Mouse (Mus musculus) MEL (cell line): ENCODE data around the gene Stum. TPM values are rescaled to one million over a fixed set of nuclear protein-coding genes. Genes with fewer than 3 reads are reported as not detected.

Source experiments
- DNase-seq: peaks from one replicate; pipeline ENCODE4 v3.0.0; 2011; ENCODE audit warnings: low read depth, low spot score
- H3K27ac ChIP-seq: 2 replicates; pipeline ENCODE4 v1.5.1; 2012; ENCODE audit warnings: low read depth, mild to moderate bottlenecking, control low read depth, low read length, moderate library complexity; ENCODE audit not compliant: control insufficient read depth
- H3K27me3 ChIP-seq, 2 experiments: fragments of 150-350 bp in 1 of 2; sonication (generic) in 1 of 2; 2 replicates each; pipeline ENCODE4 v1.6.1; 2012; ENCODE audit warnings: low read length in 2 of 2, mild to moderate bottlenecking in 2 of 2, improper control_type of control experiment in 1 of 2, moderate library complexity in 1 of 2; ENCODE audit not compliant: insufficient read depth in 2 of 2, control insufficient read depth in 1 of 2
- H3K36me3 ChIP-seq, 2 experiments: 2 replicates each; pipeline ENCODE4 v1.6.1; 2012 to 2014; ENCODE audit warnings: low read length in 2 of 2, improper control_type of control experiment in 1 of 2, inconsistent platforms in 1 of 2, mild to moderate bottlenecking in 1 of 2; ENCODE audit not compliant: insufficient read depth in 2 of 2, control insufficient read depth in 1 of 2
- H3K4me1 ChIP-seq, 2 experiments: fragments of 150-350 bp in 1 of 2; sonication (generic) in 1 of 2; 2 replicates each; pipeline ENCODE4 v1.6.1; 2012; ENCODE audit warnings: low read length in 2 of 2, improper control_type of control experiment in 1 of 2, mild to moderate bottlenecking in 1 of 2; ENCODE audit not compliant: insufficient read depth in 2 of 2, control insufficient read depth in 1 of 2
- H3K4me3 ChIP-seq, 2 experiments: fragments of 150-350 bp in 1 of 2; sonication (generic) in 1 of 2; 2 replicates each; pipeline ENCODE4 v1.5.1; 2012; ENCODE audit warnings: low read depth in 2 of 2, low read length in 2 of 2, mild to moderate bottlenecking in 2 of 2, moderate library complexity in 2 of 2, control low read depth in 1 of 2, improper control_type of control experiment in 1 of 2; ENCODE audit not compliant: control insufficient read depth in 1 of 2, insufficient read depth in 1 of 2
- H3K79me2 ChIP-seq: 2 replicates; pipeline ENCODE4 v1.6.1; 2012; ENCODE audit warnings: mild to moderate bottlenecking, low read length, moderate library complexity; ENCODE audit not compliant: control insufficient read depth, poor library complexity, insufficient read depth
- H3K9ac ChIP-seq: 2 replicates; pipeline ENCODE4 v1.6.1; 2012; ENCODE audit warnings: low read depth, mild to moderate bottlenecking, control low read depth, low read length, moderate library complexity; ENCODE audit not compliant: control insufficient read depth, poor library complexity, severe bottlenecking
- H3K9me3 ChIP-seq: fragments of 150-350 bp; sonication (generic); replicated peaks from 2 replicates; pipeline ENCODE4 v1.6.1; 2012; ENCODE audit warnings: mild to moderate bottlenecking, low read length, improper control_type of control experiment, moderate library complexity; ENCODE audit not compliant: insufficient read depth
- BHLHE40 ChIP-seq: IDR thresholded peaks from 2 replicates; pipeline ENCODE4 v1.6.1; 2012; ENCODE audit warnings: low read depth, mild to moderate bottlenecking, inconsistent platforms, low read length, improper control_type of control experiment, borderline replicate concordance
- CTCF ChIP-seq, 3 experiments: IDR thresholded peaks in 2 of 3; conservative IDR thresholded peaks in 1 of 3; 2 replicates each; pipeline ENCODE4 v1.5.1; 2011 to 2012; ENCODE audit warnings: low read length in 3 of 3, low read depth in 2 of 3, mild to moderate bottlenecking in 2 of 3, improper control_type of control experiment in 1 of 3, inconsistent platforms in 1 of 3, mixed read lengths in 1 of 3, moderate library complexity in 1 of 3; ENCODE audit not compliant: control insufficient read depth in 1 of 3, insufficient read depth in 1 of 3, poor library complexity in 1 of 3, severe bottlenecking in 1 of 3
- E2F4 ChIP-seq: IDR thresholded peaks from 2 replicates; pipeline ENCODE4 v1.6.1; 2011; ENCODE audit warnings: low read depth, low read length, improper control_type of control experiment, borderline replicate concordance
- ELF1 ChIP-seq: IDR thresholded peaks from 2 replicates; pipeline ENCODE4 v1.6.1; 2014; ENCODE audit warnings: low read depth, mild to moderate bottlenecking, inconsistent platforms, low read length, improper control_type of control experiment, moderate library complexity
- EP300 ChIP-seq, 2 experiments: IDR thresholded peaks; 2 replicates each; pipeline ENCODE4 v1.6.1; 2011; ENCODE audit warnings: improper control_type of control experiment in 2 of 2, low read length in 2 of 2, low read depth in 1 of 2, mild to moderate bottlenecking in 1 of 2
- ETS1 ChIP-seq: IDR thresholded peaks from 2 replicates; pipeline ENCODE4 v1.6.1; 2012; ENCODE audit warnings: low read depth, mild to moderate bottlenecking, inconsistent platforms, low read length, improper control_type of control experiment, moderate library complexity
- GATA1 ChIP-seq: IDR thresholded peaks from 2 replicates; pipeline ENCODE4 v1.6.1; 2011; ENCODE audit warnings: low read depth, low read length, improper control_type of control experiment
- JUND ChIP-seq: IDR thresholded peaks from 2 replicates; pipeline ENCODE4 v1.6.1; 2011; ENCODE audit warnings: low read depth, mild to moderate bottlenecking, improper control_type of control experiment, low read length
- MEF2A ChIP-seq: IDR thresholded peaks from 2 replicates; pipeline ENCODE4 v1.6.1; 2014; ENCODE audit warnings: low read depth, mild to moderate bottlenecking, inconsistent platforms, low read length, improper control_type of control experiment; ENCODE audit not compliant: poor library complexity, insufficient replicate concordance, severe bottlenecking; ENCODE audit errors: extremely low read depth
- NELFE ChIP-seq: IDR thresholded peaks from 2 replicates; pipeline ENCODE4 v1.6.1; 2011; ENCODE audit warnings: low read depth, low read length, improper control_type of control experiment
- POLR2A ChIP-seq, 2 experiments: IDR thresholded peaks; 2 replicates each; pipeline ENCODE4 v1.6.1; 2011 to 2012; ENCODE audit warnings: low read length in 2 of 2, mild to moderate bottlenecking in 2 of 2, control low read depth in 1 of 2, improper control_type of control experiment in 1 of 2, low read depth in 1 of 2, moderate library complexity in 1 of 2; ENCODE audit not compliant: control insufficient read depth in 1 of 2, insufficient read depth in 1 of 2, poor library complexity in 1 of 2
- TAL1 ChIP-seq: IDR thresholded peaks from 2 replicates; pipeline ENCODE4 v1.6.1; 2012; ENCODE audit warnings: mild to moderate bottlenecking, inconsistent platforms, low read length, moderate library complexity, mixed read lengths
- TBP ChIP-seq: IDR thresholded peaks from 2 replicates; pipeline ENCODE4 v1.8.0; 2011; ENCODE audit warnings: low read depth, low read length, improper control_type of control experiment
- UBTF ChIP-seq: IDR thresholded peaks from 2 replicates; pipeline ENCODE4 v1.6.1; 2012; ENCODE audit warnings: low read depth, mild to moderate bottlenecking, inconsistent platforms, low read length, improper control_type of control experiment, moderate library complexity, borderline replicate concordance; ENCODE audit not compliant: insufficient read depth
- USF1 ChIP-seq: IDR thresholded peaks from 2 replicates; pipeline ENCODE4 v1.6.1; 2014; ENCODE audit warnings: low read depth, mild to moderate bottlenecking, inconsistent platforms, low read length, improper control_type of control experiment, moderate library complexity
- ZC3H11A ChIP-seq: IDR thresholded peaks from 2 replicates; pipeline ENCODE4 v1.6.1; 2012; ENCODE audit warnings: low read depth, mild to moderate bottlenecking, inconsistent platforms, low read length, improper control_type of control experiment
- ZKSCAN1 ChIP-seq: IDR thresholded peaks from 2 replicates; pipeline ENCODE4 v1.6.1; 2012; ENCODE audit warnings: low read depth, mild to moderate bottlenecking, inconsistent platforms, low read length, improper control_type of control experiment, moderate library complexity
- ZMIZ1 ChIP-seq: IDR thresholded peaks from 2 replicates; pipeline ENCODE4 v1.6.1; 2012; ENCODE audit warnings: low read depth, mild to moderate bottlenecking, inconsistent platforms, low read length, improper control_type of control experiment, moderate library complexity
- ZNF384 ChIP-seq: IDR thresholded peaks from 2 replicates; pipeline ENCODE4 v1.6.1; 2012; ENCODE audit warnings: low read depth, mild to moderate bottlenecking, inconsistent platforms, low read length, improper control_type of control experiment
- polyA plus RNA-seq, 2 experiments: library from polyadenylated mRNA; stranded (reverse) in 1 of 2; unstranded in 1 of 2; fragments of >175 nt in 1 of 2; fragments of >200 nt in 1 of 2; gene quantifications; 2 replicates each; pipeline versions ENCODE4 v1.2.1 to v1.2.4; 2012; ENCODE audit warnings: low replicate concordance in 2 of 2, low read depth in 1 of 2; ENCODE audit not compliant: insufficient read length in 2 of 2, insufficient read depth in 1 of 2, missing spikeins in 1 of 2
- total RNA-seq: library from RNA; depleted of rRNA; stranded (reverse); fragments of 300-350 nt; gene quantifications from 2 replicates; pipeline ENCODE4 v1.2.3, GENCODE M21; 2012

Stum gene
- total and polyA plus RNA-seq, 3 experiments, result not detected

- no peak overlapping the region for H3K27ac ChIP-seq
- no peak for DNase-seq
- H3K79me2 ChIP-seq, result no peaks in the 10 kb centered on the region
- peaks cover 0 to 9% of the 10 kb centered on the region in 2 experiments; a peak in 2 of 4 replicates for H3K36me3 ChIP-seq
- H3K27me3 ChIP-seq, result no peaks in the 10 kb centered on the region
- no peak overlapping the region for H3K4me3 ChIP-seq
- no peak overlapping the region for H3K9ac ChIP-seq
- peaks cover 8 to 19% of the 10 kb centered on the region in 2 experiments for H3K4me1 ChIP-seq
- no peaks in the 10 kb centered on the region for H3K9me3 ChIP-seq
- TF ChIP-seq UBTF (no peak), TBP (no peak), CTCF (IDR thresholded peaks at IDR 0.05 in 2 of 3, conservative IDR thresholded peaks at IDR 0.05 in 1 of 3; ENCODE audit: control insufficient read depth in 1 of 3, insufficient read depth in 1 of 3, low read depth in 2 of 3, low read length in 3 of 3, poor library complexity in 1 of 3, severe bottlenecking in 1 of 3) (no peak)
- TF ChIP-seq, all 39 proteins: peak for 0
Observed at GRCm38 (mm10) chr1:180421165-180421909, 62.0 kb downstream of the Stum start.

DNA sequence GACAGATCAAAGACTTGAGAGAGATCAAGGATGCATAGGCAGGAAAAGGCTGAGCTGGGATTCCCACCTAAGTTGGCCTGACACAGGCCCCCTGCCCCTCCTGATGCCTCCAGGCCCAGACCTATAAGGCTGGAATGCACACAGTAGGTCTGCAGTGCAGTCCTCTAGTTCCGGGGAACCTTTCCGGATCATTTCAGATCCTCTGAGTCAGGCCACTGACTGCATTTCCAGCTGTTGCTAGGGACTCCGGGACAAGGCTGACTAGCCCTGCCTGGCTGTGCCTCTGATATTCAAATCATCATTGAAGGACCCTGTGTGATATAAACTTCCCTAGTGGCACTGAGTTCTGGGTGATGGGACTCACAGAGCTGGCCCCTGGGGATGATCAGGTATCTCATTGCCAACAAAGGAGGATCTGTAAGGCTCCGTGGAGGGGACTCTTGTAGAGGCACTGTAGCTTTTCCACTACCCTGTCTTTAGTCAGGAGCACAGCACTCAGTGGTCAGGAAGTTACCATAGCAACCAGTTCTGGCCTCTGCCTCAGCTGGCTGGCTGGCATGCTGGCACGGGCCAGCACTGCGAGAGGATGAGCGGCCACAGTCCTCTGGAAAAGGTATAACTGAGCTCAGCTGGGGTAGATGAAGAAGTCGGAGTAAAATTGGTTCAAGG is 62.7 kb downstream of the Stum start:
- H3K9ac ChIP-seq, result no peak overlapping the region
- no peak overlapping the region for H3K27ac ChIP-seq
- peaks cover 0 to 9% of the 10 kb centered on the region in 2 experiments; a peak in 2 of 4 replicates for H3K36me3 ChIP-seq
- H3K4me1 ChIP-seq, result peaks cover 8 to 19% of the 10 kb centered on the region in 2 experiments
- no peak for DNase-seq
- TF ChIP-seq ZKSCAN1 (peak; percentile 82), ZNF384 (no peak)
- no peaks in the 10 kb centered on the region for H3K9me3 ChIP-seq
- H3K79me2 ChIP-seq, result no peaks in the 10 kb centered on the region
- H3K27me3 ChIP-seq, result no peaks in the 10 kb centered on the region
- no peak overlapping the region for H3K4me3 ChIP-seq

DNA sequence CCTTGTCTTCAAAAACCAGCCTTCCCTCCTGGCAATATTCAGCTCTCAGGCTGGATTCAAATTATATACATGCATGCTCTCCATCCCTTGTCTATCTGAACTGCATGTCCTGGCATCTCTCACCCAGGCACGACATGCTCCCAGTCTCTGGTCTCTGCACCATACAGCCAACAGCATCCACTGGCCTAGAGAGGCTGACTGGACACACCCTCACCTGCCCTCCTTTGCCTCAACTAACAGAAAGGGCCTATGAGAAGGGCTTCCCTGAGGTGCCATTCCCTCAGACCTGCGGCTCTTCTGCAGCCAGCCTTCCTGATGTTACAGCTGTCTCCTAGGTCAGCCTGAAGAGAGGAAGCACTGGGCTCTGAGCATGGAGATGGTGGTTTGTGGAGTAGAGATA is 64.2 kb downstream of the Stum start:
- no peak overlapping the region for H3K27ac ChIP-seq
- H3K79me2 ChIP-seq, result no peaks in the 10 kb centered on the region
- no peaks in the 10 kb centered on the region for H3K9me3 ChIP-seq
- H3K27me3 ChIP-seq, result no peaks in the 10 kb centered on the region
- no peak for DNase-seq
- TF ChIP-seq NELFE, result no peak
- TF ChIP-seq TBP, result no peak
- no peak for TF ChIP-seq TAL1
- no peak for TF ChIP-seq USF1
- no peak for TF ChIP-seq POLR2A (IDR thresholded peaks at IDR 0.05; ENCODE audit: control insufficient read depth in 1 of 2, insufficient read depth in 1 of 2, low read depth in 1 of 2, low read length in 2 of 2, poor library complexity in 1 of 2)
- no peak for TF ChIP-seq ZC3H11A
- TF ChIP-seq ELF1, result no peak
- TF ChIP-seq MEF2A, result no peak
- no peak for TF ChIP-seq BHLHE40
- no peak for TF ChIP-seq GATA1
- TF ChIP-seq JUND, result no peak
- TF ChIP-seq ETS1, result no peak
- TF ChIP-seq E2F4, result no peak
- TF ChIP-seq UBTF, result no peak
- TF ChIP-seq ZMIZ1, result no peak
- TF ChIP-seq ZKSCAN1, result no peak
- no peak for TF ChIP-seq EP300 (IDR thresholded peaks at IDR 0.05; ENCODE audit: low read depth in 1 of 2, low read length in 2 of 2)
- no peak overlapping the region for H3K9ac ChIP-seq
- no peak overlapping the region for H3K4me3 ChIP-seq
- peaks cover 8 to 19% of the 10 kb centered on the region in 2 experiments for H3K4me1 ChIP-seq
- H3K36me3 ChIP-seq, result peaks cover 0 to 9% of the 10 kb centered on the region in 2 experiments; a peak in 2 of 4 replicates
